Mouse (Mus musculus): ENCODE measurements at regions not wholly inside any gene's neighbourhood (a gene's known extent, or its start where the extent isn't known, plus 50 kb on each side); places are given as distances from the start of the nearest gene placed in this dataset.

GRCm38 (mm10) chr11:110652068-110652467, 253.1 kb downstream of the Map2k6 start:
- H3K4me1 ChIP-seq (ENCODE audit: control insufficient read depth, insufficient read depth, low read length) = 0 out of 2 replicates have a peak, but pooled peaks cover 2% of the 10 kb centered on the region
- no peaks in the 10 kb centered on the region for H3K36me3 ChIP-seq (ENCODE audit: control insufficient read depth, insufficient read depth, low read length)
- no peaks in the 10 kb centered on the region for H3K9me3 ChIP-seq (replicated peaks; ENCODE audit: control insufficient read depth, low read length, poor library complexity, severe bottlenecking)
- 24% methylated on average over 3 of the region's 3 CpGs for whole genome bisulfite sequencing
- no peak for ATAC-seq
- no peak overlapping the region for H3K4me3 ChIP-seq (ENCODE audit: low read depth, low read length)
- no peaks in the 10 kb centered on the region for H3K27me3 ChIP-seq (ENCODE audit: control insufficient read depth, insufficient read depth, low read depth, low read length)
- no peak overlapping the region for H3K9ac ChIP-seq (ENCODE audit: low read depth, low read length)
- H3K4me2 ChIP-seq (ENCODE audit: low read length) = no peak overlapping the region
- no peak overlapping the region for H3K27ac ChIP-seq (ENCODE audit: low read length)

DNA sequence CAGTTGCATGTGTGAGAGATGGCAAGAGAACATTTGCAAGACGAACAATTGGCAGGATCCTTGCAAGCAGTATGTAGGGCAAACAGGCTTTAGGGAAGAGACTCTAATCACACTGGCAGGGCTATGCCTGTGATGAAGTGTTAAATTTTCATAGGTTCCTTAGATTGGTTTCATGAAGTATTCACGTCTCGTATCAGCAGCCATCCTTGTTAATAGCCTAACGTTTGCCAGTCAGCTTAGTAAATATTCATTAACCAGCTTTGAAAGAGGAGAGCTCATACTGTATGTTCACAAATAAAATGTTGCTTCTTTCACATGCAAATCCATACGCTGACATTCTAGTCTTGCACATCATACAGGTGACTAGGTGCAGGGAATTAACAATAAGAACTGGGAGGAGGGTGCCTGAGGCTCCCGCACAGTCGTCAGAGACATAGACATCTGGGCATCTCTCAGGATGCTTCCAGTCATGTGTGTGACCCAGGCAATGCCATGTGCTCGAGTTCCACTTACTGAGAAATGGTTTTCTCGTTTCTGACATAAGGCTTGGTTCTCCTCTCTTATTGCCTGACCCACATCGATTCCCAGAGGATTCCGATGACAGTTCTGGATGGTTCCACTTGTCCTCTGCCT, 257.7 kb downstream of the Map2k6 start:
- 0 out of 2 replicates have a peak, but pooled peaks cover 2% of the 10 kb centered on the region for H3K4me1 ChIP-seq (ENCODE audit: control insufficient read depth, insufficient read depth, low read length)
- no peak overlapping the region for H3K9ac ChIP-seq (ENCODE audit: low read depth, low read length)
- no peak overlapping the region for H3K4me2 ChIP-seq (ENCODE audit: low read length)
- no peak for ATAC-seq
- H3K9me3 ChIP-seq (replicated peaks; ENCODE audit: control insufficient read depth, low read length, poor library complexity, severe bottlenecking) = no peaks in the 10 kb centered on the region
- no peaks in the 10 kb centered on the region for H3K27me3 ChIP-seq (ENCODE audit: control insufficient read depth, insufficient read depth, low read depth, low read length)
- H3K4me3 ChIP-seq (ENCODE audit: low read depth, low read length) = no peak overlapping the region
- no peaks in the 10 kb centered on the region for H3K36me3 ChIP-seq (ENCODE audit: control insufficient read depth, insufficient read depth, low read length)
- WGBS = 63% methylated on average over 11 of the region's 11 CpGs
- H3K27ac ChIP-seq (ENCODE audit: low read length) = peak overlapping the region; percentile 60

DNA sequence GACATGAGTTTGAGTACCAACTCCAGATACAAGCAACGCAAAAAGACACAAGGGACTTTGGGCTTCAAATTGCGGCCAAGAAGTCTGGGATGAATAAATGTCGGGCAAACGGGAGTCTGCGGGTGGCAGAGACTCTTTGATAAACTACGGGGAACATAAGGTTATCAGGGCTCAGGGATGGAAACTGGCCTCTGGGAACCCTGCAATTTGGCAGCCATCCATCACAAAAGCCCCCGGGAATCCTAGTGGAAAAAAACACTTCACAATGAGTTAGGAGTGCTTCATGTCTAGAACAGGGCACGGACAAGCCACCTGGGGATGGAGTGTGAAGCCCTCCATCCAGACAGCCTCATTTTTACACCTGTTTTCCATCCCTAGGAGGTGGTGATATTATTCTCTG, 258.9 kb downstream of the Map2k6 start:
- H3K36me3 ChIP-seq (ENCODE audit: control insufficient read depth, insufficient read depth, low read length) = no peaks in the 10 kb centered on the region
- H3K4me3 ChIP-seq (ENCODE audit: low read depth, low read length) = no peak overlapping the region
- no peak overlapping the region for H3K9ac ChIP-seq (ENCODE audit: low read depth, low read length)
- H3K9me3 ChIP-seq (replicated peaks; ENCODE audit: control insufficient read depth, low read length, poor library complexity, severe bottlenecking) = no peaks in the 10 kb centered on the region
- no peaks in the 10 kb centered on the region for H3K4me1 ChIP-seq (ENCODE audit: control insufficient read depth, insufficient read depth, low read length)
- H3K4me2 ChIP-seq (ENCODE audit: low read length) = no peak overlapping the region
- ATAC-seq = no peak
- 86% methylated on average over 8 of the region's 8 CpGs for WGBS
- no peaks in the 10 kb centered on the region for H3K27me3 ChIP-seq (ENCODE audit: control insufficient read depth, insufficient read depth, low read depth, low read length)
- H3K27ac ChIP-seq (ENCODE audit: low read length) = no peak overlapping the region

DNA sequence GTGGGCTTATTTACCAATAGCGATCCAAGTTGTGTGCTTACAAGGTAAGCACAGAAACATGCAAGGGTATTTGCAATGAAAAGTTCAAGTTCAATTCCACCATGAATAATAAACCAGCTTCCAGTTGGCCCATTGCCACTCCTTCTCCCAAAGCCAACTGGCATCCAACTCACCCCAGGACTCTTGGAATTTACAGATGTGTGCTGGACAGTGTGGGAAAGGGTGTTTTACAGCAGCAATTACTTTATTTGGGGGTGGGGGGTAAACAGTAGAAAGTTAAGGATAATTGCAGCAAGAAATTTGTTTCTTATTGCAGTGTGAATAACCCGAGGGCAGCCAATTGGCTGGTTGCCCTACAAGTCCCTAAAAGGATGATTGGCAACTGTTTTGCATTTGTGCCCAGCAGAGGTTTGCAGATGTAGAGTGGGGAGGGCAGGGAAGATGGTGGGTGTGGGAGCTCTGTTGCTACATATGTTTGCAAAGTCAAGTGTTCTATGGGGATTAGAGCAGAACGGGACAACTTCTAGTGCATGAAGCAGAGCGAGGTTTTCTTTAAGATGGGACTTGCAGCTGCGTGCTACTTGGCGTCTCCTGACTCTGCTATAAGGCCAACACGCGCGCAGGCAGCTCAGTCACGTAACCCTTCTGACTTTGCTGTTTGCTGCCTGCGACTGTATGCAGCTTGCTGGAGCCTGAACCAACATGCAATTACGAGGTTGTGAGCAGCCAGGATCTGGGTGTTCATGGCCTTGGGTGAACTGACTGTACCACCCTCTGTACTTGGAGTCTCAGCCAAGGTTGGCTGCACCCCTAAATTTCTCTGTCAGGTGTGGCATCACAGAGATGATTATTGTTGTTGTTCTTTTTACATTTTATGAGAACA, 271.9 kb downstream of the Map2k6 start:
- WGBS = 84% methylated on average over 12 of the region's 12 CpGs
- H3K27ac ChIP-seq (ENCODE audit: low read length) = no peak overlapping the region
- no peaks in the 10 kb centered on the region for H3K36me3 ChIP-seq (ENCODE audit: control insufficient read depth, insufficient read depth, low read length)
- ATAC-seq = no peak
- H3K9ac ChIP-seq (ENCODE audit: low read depth, low read length) = no peak overlapping the region
- no peak overlapping the region for H3K4me3 ChIP-seq (ENCODE audit: low read depth, low read length)
- no peaks in the 10 kb centered on the region for H3K4me1 ChIP-seq (ENCODE audit: control insufficient read depth, insufficient read depth, low read length)
- no peaks in the 10 kb centered on the region for H3K9me3 ChIP-seq (replicated peaks; ENCODE audit: control insufficient read depth, low read length, poor library complexity, severe bottlenecking)
- H3K27me3 ChIP-seq (ENCODE audit: control insufficient read depth, insufficient read depth, low read depth, low read length) = no peaks in the 10 kb centered on the region
- H3K4me2 ChIP-seq (ENCODE audit: low read length) = no peak overlapping the region

- no peak for ATAC-seq
- no peak overlapping the region for H3K9ac ChIP-seq (ENCODE audit: low read depth, low read length)
- H3K27ac ChIP-seq (ENCODE audit: low read length) = no peak overlapping the region
- H3K4me1 ChIP-seq (ENCODE audit: control insufficient read depth, insufficient read depth, low read length) = no peaks in the 10 kb centered on the region
- no peaks in the 10 kb centered on the region for H3K36me3 ChIP-seq (ENCODE audit: control insufficient read depth, insufficient read depth, low read length)
- H3K4me2 ChIP-seq (ENCODE audit: low read length) = no peak overlapping the region
- no peak overlapping the region for H3K4me3 ChIP-seq (ENCODE audit: low read depth, low read length)
- WGBS = 7% methylated on average over 1 of the region's 1 CpGs
- no peaks in the 10 kb centered on the region for H3K27me3 ChIP-seq (ENCODE audit: control insufficient read depth, insufficient read depth, low read depth, low read length)
- no peaks in the 10 kb centered on the region for H3K9me3 ChIP-seq (replicated peaks; ENCODE audit: control insufficient read depth, low read length, poor library complexity, severe bottlenecking)
Observed at GRCm38 (mm10) chr11:110672941-110673340, 274.0 kb downstream of the Map2k6 start.

DNA sequence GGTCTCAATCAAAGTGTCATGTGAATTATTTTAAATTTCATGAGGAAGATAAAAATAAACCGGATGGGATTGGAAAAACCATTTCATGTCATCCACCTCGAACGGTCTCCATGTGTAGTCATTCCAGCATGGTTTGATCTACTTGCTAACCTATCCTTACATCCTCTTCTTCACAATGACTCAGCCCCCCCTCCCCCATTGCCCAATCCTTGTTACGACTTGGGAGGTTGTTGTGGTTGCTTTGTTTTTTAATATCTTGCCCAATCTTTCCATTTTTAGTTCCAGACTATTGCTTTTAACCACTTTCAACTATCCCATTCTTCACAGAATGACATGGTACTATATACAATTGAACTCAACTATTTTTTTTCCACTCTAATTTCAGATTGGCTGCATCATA, 275.0 kb upstream of the Kcnj16 start:
- no peak overlapping the region for H3K27ac ChIP-seq (ENCODE audit: low read length)
- no peaks in the 10 kb centered on the region for H3K4me1 ChIP-seq (ENCODE audit: control insufficient read depth, insufficient read depth, low read length)
- H3K36me3 ChIP-seq (ENCODE audit: control insufficient read depth, insufficient read depth, low read length) = no peaks in the 10 kb centered on the region
- no peaks in the 10 kb centered on the region for H3K9me3 ChIP-seq (replicated peaks; ENCODE audit: control insufficient read depth, low read length, poor library complexity, severe bottlenecking)
- no peak overlapping the region for H3K4me3 ChIP-seq (ENCODE audit: low read depth, low read length)
- H3K27me3 ChIP-seq (ENCODE audit: control insufficient read depth, insufficient read depth, low read depth, low read length) = no peaks in the 10 kb centered on the region
- no peak overlapping the region for H3K9ac ChIP-seq (ENCODE audit: low read depth, low read length)
- ATAC-seq = no peak
- WGBS = 94% methylated on average over 4 of the region's 4 CpGs
- no peak overlapping the region for H3K4me2 ChIP-seq (ENCODE audit: low read length)

GRCm38 (mm10) chr11:110697067-110697466, 270.8 kb upstream of the Kcnj16 start:
- ATAC-seq = no peak
- Histone ChIP-seq H3K27ac (ENCODE audit: low read length) (no peak overlapping the region), H3K4me1 (ENCODE audit: control insufficient read depth, insufficient read depth, low read length) (no peaks in the 10 kb centered on the region), H3K27me3 (ENCODE audit: control insufficient read depth, insufficient read depth, low read depth, low read length) (no peaks in the 10 kb centered on the region), H3K9ac (ENCODE audit: low read depth, low read length) (no peak overlapping the region), H3K4me2 (ENCODE audit: low read length) (no peak overlapping the region), H3K4me3 (ENCODE audit: low read depth, low read length) (no peak overlapping the region), H3K36me3 (ENCODE audit: control insufficient read depth, insufficient read depth, low read length) (no peaks in the 10 kb centered on the region), H3K9me3 (replicated peaks; ENCODE audit: control insufficient read depth, low read length, poor library complexity, severe bottlenecking) (no peaks in the 10 kb centered on the region)
- 89% methylated on average over 6 of the region's 6 CpGs for WGBS

GRCm38 (mm10) chr11:110698342-110698741, 269.5 kb upstream of the Kcnj16 start:
- no peak for ATAC-seq
- no peak overlapping the region for H3K9ac ChIP-seq (ENCODE audit: low read depth, low read length)
- H3K27me3 ChIP-seq (ENCODE audit: control insufficient read depth, insufficient read depth, low read depth, low read length) = no peaks in the 10 kb centered on the region
- no peaks in the 10 kb centered on the region for H3K36me3 ChIP-seq (ENCODE audit: control insufficient read depth, insufficient read depth, low read length)
- H3K4me3 ChIP-seq (ENCODE audit: low read depth, low read length) = no peak overlapping the region
- 85% methylated on average over 5 of the region's 5 CpGs for WGBS
- H3K27ac ChIP-seq (ENCODE audit: low read length) = no peak overlapping the region
- no peaks in the 10 kb centered on the region for H3K9me3 ChIP-seq (replicated peaks; ENCODE audit: control insufficient read depth, low read length, poor library complexity, severe bottlenecking)
- no peak overlapping the region for H3K4me2 ChIP-seq (ENCODE audit: low read length)
- no peaks in the 10 kb centered on the region for H3K4me1 ChIP-seq (ENCODE audit: control insufficient read depth, insufficient read depth, low read length)

GRCm38 (mm10) chr11:110700976-110701375, 266.9 kb upstream of the Kcnj16 start:
- Histone ChIP-seq H3K4me2 (ENCODE audit: low read length) (no peak overlapping the region), H3K27ac (ENCODE audit: low read length) (no peak overlapping the region), H3K9me3 (replicated peaks; ENCODE audit: control insufficient read depth, low read length, poor library complexity, severe bottlenecking) (no peaks in the 10 kb centered on the region), H3K4me3 (ENCODE audit: low read depth, low read length) (no peak overlapping the region), H3K9ac (ENCODE audit: low read depth, low read length) (no peak overlapping the region), H3K4me1 (ENCODE audit: control insufficient read depth, insufficient read depth, low read length) (no peaks in the 10 kb centered on the region), H3K27me3 (ENCODE audit: control insufficient read depth, insufficient read depth, low read depth, low read length) (no peaks in the 10 kb centered on the region), H3K36me3 (ENCODE audit: control insufficient read depth, insufficient read depth, low read length) (no peaks in the 10 kb centered on the region)
- ATAC-seq = no peak
- WGBS = 88% methylated on average over 2 of the region's 2 CpGs
